Mouse (Mus musculus): Measurements from ENCODE around the gene Cfap73. TPM values are rescaled to one million over a fixed set of nuclear protein-coding genes. Genes with fewer than 3 reads are reported as not detected.

Cfap73 gene
- total RNA-seq, 4 experiments from 2014 or later = 0.32 to 0.63 (median 0.46) TPM; not detected in 1

DNA sequence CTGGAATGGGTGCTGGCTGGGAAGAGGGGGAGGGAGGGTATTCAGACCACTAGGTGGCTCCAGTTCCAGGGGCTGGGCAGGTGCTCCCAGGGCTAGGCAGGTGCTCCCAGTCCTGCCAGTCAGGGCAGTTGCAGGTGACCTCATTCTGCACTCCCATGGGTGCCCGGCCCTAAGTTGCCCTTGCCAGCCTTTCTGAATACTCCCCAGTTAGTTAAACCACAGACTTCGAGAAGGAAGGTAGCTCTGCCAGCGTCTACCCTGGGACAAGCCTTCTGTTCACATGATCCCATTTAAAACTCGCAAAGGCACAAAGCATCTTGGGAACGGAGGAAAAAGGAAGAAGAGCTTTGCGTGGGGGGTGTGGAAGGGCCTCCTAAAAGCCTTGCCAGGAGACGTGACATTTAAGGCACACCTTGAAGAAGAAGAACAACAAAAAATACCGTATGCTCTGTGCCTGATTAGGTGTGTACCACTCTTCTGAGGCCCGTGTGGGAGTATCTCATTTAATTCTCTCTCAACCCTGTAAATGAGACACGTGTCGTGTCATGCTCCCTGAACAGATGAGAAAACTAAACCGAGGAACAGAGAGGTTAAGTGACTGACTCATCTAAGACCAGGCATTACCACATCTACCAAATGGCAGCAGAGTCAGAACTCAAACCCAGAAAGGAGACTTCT, 13.9 kb upstream of the Cfap73 start:
- no peak for DNase-seq

DNA sequence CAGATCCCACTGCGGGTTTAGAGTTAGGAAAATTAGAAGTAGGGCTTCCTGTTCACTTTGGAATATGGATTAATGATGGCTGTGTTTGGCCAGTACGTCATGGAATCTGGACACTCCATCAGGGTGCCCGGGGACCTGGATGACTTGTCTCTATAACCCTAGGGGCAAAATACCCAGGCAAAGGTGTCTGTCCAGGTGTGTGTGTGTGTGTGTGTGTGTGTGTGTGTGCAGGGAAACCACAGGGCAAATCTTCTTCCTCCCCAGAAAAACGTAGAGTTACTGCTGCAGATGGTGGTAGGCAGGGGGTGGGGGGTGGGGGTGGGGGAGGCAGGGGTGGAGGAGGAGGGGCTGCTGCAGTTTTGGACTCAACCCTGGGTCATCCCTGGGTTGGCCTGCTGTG, 13.3 kb upstream of the Cfap73 start:
- no peak for DNase-seq

DNA sequence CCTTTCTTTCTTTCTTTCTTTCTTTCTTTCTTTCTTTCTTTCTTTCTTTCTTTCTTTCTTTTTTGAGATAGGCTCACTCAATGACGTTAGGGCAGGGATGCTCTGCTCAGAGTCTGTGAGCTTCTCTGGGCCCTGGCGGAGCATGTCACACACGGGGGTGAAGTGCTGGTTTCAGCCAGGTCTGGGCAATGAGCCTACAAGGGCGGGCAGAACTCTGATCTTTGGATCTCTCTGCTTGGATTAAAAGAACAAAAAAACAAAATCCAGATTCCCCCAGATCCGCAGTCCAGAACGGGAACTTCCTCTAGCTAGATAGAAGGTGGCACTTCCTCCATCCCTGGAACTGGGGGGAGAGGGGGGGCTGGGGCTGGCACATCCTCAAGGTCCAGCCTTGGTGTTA, 11.8 kb upstream of the Cfap73 start:
- DNase-seq = no peak

DNA sequence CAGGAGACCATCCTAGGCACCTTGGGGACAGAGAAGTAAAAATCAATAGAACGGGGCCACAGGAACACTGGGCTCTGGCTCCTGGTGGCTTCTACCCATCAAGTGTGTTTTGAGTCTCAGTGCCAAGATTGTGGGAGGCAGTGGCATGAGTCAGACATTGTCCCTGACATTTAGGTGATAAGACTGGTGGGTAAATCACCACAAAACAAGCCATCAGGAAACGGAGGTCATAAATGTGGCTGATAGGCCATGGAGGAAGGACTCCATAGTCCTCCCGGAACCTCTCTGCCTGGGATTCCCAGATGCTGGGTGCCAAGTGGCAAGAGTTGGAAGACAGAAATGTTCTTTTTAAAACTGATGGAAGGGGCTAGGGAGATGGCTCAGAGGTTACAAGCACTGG, 10.2 kb upstream of the Cfap73 start:
- DNase-seq = peak; percentile 83

DNA sequence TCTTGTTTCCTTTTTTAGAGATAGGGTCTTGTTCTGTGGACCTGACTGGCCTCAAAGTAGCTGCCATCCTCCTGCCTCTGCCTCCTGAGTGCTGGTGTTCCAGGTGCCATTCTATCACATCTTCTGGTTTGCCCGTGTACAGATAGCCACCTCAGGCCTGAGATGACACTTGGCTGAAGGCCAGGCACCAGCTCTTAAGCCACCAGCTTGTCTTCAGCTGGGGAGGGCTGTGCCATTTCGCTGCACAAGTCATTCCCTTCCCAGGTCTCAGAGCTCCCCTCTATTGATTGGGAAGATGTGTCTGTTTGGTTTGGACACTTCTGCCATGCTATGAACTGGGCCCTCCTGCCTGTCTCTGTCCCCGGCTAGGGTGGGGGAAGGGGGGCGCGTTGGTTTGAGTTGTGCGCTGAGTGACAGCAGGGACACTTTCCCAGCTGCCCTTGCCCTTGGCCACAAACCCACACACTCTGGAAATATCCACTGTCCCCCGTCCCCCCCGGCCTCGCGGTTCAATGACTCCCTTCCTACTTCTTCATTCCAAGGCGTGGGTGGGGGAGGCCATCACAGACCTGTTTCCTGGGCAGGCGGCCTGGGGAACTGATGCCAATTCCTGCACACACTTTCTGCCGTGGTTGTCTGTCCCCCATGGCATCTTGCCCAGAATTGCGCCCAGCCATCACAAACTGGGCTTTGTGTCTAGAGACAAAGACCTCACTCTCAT, 9.5 kb upstream of the Cfap73 start:
- peak; percentile 77 for DNase-seq

DNA sequence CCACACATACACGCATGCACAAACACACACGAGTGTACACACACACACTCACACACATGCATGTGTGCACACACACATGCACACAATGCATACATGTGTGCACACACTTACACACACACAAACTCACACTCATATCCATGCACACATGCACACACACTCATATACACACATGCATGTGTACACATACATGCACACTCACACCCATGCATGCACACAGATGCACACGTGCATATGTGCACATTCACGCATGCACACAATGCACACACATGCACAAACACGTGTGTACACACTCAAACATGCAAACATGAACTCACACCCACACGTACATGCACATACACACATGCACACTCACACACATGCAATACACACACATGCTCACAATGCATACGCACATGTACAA, 6.1 kb upstream of the Cfap73 start:
- no peak for DNase-seq

DNA sequence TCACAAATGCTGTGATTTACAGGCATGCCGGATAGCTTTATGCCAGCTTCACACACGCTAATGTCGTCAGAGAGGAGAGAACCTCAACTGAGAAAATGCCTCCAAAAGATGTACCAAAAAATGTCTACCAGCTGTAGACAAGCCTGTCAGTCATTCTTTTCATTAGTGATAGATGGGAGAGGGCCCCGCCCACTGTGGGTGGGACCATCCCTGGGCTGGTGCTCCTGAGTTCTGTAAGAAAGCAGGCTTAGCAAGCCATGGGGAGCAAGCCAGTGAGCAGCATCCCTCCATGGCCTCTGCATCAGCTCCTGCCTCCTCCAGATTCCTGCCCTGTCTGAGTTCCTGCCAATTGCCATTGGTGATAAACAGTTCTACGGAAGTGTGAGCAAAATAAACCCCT, 1.6 kb upstream of the Cfap73 start:
- no peak for DNase-seq

DNA sequence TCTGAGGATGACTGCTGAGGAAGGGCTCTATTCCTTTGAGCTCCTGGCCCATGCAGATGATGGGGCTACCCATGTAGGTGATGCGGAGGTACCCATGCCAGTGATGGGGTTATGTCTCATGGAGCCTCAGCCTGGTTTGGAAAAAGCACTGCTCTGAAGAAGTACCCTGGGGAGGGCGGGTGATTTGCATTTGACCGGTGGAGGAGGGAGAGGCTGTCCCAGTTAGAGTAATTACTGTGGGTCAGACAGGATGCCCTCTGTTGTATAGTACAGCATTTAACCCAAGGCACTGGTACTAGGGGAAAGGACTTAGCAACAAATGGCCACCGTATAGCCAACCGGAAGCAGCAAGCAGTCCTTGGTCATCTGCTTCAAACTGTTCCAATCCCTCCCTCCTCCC, 825 bp upstream of the Cfap73 start:
- no peak for DNase-seq

DNA sequence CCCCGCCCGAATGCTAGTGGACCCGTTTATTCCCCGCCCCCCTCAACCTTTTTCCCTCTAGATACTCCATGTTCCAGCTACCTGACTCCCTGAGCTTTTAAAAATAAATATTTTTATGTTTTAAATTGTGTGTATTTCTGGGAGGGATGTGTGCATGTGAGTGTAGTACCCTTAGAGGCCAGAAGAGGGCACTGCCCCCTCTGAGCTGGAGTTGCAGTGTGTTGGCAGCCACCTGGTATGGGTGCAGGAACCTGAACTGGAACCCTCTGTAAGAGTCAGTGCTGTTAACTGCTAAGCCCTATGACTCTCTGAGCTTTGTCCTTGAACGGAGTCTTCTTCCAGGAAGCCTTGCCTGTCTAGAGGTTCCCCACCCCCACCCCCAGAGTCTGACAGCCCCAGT, 2.1 kb downstream of the Cfap73 start:
- no peak for DNase-seq

DNA sequence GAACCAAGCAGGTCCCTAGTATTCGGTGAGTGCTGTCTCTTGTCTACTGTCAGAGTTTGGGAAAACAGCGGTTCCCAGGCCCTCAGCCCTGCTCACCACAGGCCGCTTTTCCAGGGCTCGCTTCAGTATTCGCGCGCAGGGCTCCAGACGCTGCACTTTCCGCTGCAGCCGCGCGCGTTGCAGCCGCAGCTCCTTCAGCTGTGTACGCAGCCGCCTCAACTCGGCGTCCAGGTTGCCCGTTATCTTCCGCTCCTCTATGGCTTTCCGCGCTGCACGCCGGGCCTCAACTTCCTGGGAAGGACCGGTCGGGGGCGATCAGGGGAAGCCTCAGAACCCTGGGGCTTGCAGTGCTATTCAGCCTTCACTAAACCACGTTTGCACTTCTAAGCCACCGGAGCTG, 2.9 kb downstream of the Cfap73 start:
- no peak for DNase-seq

DNA sequence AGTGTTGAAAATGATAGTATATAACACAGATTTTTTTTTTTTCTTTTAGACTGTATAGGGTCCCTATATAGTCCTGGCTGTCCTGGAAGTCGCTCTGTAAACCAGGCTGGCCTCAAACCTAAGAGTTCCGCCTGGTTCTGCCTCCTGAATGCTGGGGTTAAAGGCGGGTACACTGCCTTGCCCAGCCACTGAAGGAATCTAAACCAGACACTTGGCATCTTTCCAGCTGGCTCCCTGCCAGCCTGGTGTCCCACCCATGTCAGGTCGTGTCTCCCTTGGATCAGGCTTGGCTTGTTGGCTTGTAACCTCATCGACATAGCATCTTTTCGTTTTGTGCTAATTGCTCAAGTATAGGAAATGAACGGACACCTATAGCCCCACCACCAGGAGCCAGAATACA, 5.4 kb downstream of the Cfap73 start:
- no peak for DNase-seq

DNA sequence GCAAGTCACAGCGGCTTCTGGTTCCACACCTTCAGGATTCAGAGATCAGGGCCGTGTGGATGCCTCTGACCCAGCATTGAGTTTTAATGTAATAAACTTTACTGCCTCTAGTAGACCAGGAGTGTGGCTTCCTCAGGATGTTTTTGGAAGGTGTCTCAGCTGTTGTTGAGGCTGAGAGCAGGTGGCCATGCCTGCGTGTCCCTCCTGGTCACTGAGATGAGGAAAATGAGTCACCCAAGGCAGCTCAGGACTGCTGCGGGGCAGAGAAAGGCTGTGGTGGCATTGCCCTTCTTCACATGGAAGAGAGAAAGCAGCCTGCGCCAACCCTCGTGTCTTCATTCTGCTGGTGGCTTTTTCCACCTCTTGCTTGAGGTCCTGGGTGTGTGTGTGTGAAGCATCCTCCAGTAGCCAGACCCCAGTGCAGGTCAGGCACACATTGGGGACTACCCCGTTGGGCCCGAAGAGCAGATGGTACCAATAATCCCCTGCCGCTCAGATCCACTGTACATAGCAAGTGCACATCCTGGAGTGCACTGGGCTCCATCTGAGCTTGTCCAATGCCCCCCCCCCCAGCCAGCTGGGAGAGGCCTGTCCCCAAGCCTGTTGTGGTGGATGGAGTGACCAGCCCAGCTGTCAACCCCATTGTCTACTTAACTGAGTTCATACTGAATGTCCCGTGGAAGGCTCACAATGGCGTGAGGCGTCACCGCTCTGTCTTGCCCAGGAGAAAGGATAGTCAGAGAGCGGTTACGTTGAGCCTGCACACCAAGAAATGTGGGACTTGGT, 6.3 kb downstream of the Cfap73 start:
- no peak for DNase-seq

DNA sequence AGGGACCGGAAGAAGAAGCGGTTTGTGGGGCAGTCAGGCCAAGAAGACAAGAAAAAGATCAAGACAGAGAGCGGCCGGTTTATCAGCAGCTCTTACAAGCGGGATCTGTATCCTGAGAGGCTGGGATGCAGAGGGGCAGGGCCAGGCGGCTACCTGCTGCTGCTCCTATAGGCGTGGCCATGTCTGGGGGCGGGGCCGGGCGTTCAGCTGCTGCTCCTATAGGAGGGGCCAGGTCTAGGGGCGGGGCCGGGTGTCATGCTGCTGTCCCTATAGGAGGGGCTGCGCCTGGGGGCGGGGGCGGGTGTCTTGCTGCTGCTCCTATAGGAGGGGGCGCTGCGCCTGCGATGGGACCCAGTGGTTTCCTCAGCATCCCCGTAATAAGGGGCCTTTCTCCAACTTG, 7.6 kb downstream of the Cfap73 start:
- no peak for DNase-seq

DNA sequence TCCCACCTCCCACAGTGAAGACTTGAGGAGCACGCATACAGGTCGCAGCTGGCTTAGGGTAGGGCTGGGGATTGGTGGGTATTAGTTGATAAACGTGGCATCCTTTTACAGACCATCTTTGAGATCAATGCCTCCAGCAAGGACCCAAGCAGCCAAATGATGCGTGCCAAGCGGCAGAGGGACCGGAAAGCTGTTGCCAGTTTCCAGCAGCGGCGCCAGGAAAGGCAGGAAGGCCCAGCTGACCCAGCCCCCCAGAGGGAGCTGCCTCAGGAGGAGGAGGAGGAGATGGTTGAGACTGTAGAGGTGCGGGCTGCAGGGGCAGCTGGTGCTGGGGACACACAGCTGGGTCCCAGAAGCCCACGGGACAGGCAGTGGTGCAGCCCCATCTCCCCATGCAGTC, 9.6 kb downstream of the Cfap73 start:
- no peak for DNase-seq

DNA sequence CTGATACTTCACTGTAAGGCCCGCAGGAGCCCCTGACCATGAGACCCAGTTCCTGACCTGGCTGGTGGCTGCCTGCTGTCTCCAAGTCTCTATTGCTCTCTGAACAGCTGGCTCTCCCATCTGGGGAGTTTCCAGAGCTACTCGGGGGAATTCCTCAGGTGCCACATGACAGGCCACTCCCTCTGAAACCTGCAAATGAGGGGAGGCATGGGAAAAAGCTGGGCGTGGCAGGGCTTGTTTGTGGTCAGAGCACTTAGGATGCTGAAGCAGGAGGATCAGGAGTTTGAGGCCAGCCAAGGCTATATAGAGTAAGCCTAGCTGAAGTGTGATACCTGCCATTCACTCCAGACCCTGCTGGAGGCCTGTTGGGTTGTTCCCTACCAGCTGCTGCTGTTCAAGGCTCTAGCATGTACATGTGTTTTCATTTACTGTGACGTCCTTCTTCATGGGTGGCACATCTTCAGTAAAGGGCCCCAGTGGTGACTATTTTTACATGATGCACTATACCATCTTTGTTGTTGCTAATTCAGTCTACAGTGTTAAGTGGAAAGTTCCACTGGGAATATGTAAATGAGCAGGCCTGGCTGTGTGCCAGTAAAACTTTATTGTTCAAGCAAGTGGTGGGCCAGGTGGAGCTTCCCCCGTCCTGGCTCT, 11.7 kb downstream of the Cfap73 start:
- DNase-seq = no peak

DNA sequence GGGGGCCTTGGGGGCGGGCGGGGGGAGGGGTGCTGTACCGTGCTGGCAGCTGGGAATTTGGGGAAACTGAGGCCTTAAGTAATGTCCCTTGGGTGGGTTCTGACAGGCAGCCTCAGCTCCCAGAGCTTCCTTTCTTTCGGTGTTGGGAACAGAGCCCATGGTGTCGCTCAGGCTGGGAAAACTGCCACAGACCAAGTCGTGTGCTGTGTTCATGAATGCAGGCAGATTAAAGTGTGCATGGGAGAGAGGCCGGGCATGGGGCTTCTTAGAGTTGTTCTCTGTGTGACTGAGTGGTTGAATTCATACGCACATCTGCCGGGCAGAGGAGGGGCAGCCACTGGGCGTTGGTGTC, 12.2 kb downstream of the Cfap73 start:
- no peak for DNase-seq

DNA sequence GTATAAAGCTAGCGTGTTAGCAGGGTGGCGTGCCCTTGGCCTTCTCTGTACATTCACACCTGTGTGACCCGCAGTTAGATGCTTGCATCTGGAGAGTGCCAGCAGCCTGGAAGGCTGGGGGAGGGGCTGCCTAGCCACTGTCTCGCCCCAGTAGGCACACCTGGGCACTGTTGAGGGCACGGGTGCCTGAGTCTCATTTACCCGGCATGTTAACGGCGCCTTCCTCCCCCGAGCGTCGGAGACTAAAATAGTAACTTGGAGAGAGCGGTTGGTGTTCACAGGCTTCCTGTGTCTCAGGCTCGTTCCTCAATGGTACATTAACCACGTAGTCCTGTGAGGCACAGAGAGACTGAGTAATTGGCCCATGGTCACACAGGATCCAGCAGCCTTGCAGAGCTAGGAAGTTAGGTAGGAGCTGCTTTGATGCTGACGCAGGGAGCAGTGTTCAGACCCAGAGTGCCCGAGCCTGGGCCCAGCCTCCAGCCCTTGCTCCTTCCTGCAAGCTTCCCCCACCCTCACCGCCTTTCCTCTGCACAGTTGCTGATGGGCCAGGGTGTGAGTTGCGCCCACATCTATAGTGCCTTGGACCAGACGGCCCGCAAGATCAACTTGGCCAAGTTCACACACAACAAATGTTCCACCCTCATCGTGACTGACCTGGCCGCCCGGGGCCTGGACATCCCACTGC, 12.8 kb downstream of the Cfap73 start:
- no peak for DNase-seq

DNA sequence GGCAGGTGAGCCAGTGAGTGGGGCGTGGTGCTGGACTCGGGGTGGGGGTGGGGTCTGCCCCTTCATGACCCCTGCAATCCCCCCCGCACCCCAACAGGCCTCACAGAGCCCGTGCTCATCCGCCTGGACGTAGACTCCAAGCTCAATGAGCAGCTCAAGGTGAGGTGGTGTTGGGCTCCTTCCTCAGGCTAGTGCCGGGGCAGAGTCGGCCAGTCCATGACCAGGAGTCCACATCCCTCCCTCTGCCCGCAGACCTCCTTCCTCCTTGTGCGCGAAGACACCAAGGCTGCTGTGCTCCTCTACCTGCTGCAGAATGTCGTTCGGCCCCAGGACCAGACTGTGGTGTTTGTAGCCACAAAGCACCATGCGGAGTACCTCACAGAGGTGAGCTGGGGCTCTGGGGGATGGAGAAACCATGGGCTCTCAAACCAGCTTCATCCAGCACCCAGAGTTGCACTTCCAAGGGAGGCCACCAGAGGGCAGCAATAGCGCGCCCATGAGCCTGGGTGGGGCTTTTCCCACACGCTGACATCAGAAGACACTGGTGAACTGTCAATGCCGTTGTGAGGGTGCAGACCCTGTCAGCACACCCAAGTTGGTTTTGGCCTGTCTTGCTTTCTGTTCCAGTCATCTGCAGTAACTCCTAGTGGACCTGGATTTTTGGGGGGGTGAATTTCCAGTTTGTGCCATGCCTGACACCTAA, 13.5 kb downstream of the Cfap73 start:
- no peak for DNase-seq

DNA sequence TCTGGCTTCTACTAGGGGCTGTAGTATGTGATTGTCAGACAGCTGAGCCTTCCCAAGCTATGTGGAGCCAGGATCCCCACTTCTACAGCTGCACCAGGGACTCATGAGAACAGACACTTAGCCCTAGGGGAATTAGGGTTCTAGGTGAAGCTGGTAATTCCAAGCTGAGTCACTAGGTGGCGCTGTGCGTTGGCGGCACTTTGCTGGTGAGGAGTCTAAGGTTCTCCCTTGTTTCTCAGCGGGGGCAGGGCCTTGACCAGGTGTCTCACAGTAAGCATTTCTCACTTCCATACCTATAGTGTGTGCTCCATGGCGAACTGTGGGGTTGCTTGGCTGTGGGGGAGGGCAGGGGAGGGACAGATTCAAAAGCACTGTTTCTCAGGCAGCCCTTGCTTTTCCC, 14.8 kb downstream of the Cfap73 start:
- no peak for DNase-seq

DNA sequence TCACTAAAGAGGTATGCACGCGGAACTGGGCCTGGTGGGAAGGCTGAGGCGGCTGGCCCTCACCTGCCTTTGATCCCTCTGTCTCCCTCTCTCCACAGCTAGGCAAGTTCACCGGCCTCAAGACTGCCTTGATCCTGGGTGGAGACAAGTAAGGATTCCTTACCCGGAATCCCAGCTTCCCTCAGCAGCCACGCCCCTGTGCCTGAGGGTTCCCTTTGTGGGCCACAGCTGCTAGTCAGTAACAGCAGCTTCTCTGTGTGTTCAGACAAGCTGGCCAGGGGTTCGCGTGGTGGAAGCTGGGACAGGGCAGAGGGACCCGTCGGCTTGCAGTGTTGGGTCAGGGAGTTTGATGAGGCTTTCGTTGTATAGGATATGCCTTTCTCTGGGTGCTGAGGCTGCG, 15.3 kb downstream of the Cfap73 start:
- DNase-seq = no peak

DNA sequence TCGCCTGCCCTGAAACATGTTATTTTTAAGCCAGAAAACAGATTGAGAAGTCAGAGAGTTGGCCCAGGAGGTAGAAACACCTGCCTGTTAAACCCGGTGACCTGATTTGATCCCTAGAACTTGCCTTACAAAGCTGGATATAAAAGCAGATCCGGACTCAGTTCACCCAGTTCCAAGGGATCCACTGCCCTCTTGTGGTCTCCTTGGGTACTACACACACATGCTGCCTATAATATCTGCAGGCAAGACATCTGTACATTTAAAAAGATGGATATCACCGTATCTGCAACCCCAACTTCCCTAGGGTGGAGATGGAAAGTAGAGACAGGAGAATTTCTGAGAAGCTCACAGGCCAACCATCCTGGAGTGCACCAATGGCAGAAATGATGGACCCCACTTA, 18.1 kb downstream of the Cfap73 start:
- no peak for DNase-seq

All from adrenal gland, adult 8-10 months (tissue).